Mouse (Mus musculus): ENCODE measurements around the gene Gm29133. TPM values are rescaled to one million over a fixed set of nuclear protein-coding genes. Genes with fewer than 3 reads are reported as not detected.
A peak's percentile ranks its signal among the peaks of the same experiment; 100 is the strongest.

Gene Gm29133
- not detected for total RNA-seq (2021)
- long read RNA-seq, experiment 1 = 0 reads
- long read RNA-seq, experiment 2 = 0 reads

GRCm38 (mm10) chr3:75747897-75748296 lies at the start of gene Gm29133:
Gene Gm29133, plus strand, starts transcription at chr3:75748197.
- DNase-seq (ENCODE audit: low spot score in 2 of 2) = no peak
- Histone ChIP-seq H3K4me3 (no peak within 1 kb of the TSS), H3K27ac (no peak within 1 kb of the TSS)
- no peak for TF ChIP-seq CTCF (conservative IDR thresholded peaks at IDR 0.05)

DNA sequence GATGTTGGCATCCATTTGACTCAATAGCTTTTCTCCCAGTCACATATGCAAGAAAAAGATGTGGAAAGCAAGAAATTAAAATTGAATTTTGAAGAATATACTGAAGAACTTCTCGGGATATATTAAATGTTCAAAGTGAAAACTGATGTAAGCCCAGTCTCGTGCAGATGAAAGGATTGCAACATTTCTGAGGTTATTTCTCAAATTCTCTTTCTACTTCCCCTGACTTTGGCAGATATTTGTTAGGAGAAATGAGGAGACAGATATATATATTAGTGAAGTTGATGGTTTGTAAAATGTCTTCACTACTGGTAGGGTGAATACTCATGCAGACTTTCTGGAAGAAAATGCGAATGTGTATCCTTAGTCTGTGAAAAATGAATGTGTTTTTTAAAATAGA lies 48.9 kb upstream of the Gm29133 start:
- Histone ChIP-seq H3K27ac (no peak overlapping the region), H3K4me3 (no peak overlapping the region)
- no peak for TF ChIP-seq CTCF (conservative IDR thresholded peaks at IDR 0.05)
- DNase-seq (ENCODE audit: low spot score in 2 of 2) = no peak

DNA sequence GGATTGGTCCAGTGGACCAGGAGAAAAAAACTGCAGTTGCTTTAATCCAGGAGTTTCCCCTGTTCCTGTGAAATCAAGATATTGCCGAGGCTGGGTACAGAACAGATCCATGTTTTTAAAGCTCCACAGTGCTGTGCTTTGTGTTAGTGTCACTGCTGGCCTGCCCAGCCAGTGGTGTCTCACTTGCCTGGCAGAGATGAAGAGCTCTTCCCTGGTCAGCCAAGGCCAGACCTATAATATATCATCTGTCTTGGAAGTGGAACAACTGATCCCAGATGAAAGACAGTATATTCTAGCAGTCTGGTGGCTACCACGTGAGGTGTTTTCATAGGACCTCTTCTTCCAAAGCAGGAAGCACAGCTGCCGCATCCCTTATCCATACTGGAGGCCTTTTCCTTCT lies 46.7 kb upstream of the Gm29133 start:
- TF ChIP-seq CTCF (conservative IDR thresholded peaks at IDR 0.05) = no peak
- DNase-seq (ENCODE audit: low spot score in 2 of 2) = no peak
- H3K4me3 ChIP-seq = no peak overlapping the region
- no peak overlapping the region for H3K27ac ChIP-seq

DNA sequence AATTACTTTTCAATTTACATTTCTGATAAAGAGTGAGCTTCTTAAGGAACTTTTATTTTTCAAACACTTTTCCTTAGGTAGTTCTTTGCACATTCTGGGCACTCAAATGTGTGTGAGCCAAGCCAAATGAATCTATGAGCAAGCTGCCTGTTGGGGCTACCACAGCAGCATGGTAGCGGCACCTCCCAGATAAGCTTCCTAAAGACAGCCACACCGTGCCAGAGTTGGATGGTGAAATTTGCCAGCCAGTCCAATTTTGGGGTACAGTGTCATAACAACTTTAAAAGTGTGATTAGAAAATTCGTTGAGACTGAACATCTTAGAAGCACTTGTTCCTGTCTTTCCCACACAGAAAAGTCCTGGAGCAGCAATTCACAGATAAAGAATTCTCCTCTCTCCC lies 41.5 kb upstream of the Gm29133 start:
- Histone ChIP-seq H3K4me3 (no peak overlapping the region), H3K27ac (no peak overlapping the region)
- no peak for DNase-seq (ENCODE audit: low spot score in 2 of 2)
- TF ChIP-seq CTCF (conservative IDR thresholded peaks at IDR 0.05) = no peak

DNA sequence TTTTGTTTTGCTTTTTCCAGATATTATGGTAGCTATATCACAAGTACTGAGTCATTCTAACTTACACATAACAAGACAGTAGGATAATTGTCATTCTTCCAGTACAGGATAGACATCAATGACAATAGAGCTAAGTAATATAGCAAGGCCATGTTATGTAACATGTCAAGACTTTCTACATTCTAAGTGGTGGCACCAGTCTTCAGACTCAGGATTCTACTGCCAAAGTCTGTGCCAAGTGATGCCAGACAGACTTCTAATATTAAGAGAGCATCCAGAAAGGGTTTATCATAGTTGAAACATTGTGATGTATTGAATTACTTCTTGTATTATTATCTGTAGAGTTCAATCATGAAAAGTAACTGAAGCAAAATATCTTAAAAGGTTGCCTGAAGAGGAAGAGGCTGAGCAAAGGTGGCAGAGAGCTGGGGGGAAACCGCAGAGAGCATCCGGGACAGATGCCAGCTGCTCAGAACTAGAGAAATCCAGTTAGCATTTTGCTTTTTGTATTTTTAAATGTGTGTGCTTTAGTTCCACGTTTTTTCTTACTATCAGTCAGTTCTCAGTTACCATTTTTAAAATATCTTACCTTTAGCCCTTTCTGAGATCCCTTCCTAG lies 34.2 kb upstream of the Gm29133 start:
- H3K4me3 ChIP-seq = no peak overlapping the region
- DNase-seq (ENCODE audit: low spot score in 2 of 2) = no peak
- TF ChIP-seq CTCF (conservative IDR thresholded peaks at IDR 0.05) = no peak
- H3K27ac ChIP-seq = no peak overlapping the region

- DNase-seq (ENCODE audit: low spot score in 2 of 2) = peak in 1 of 2 experiments; percentile 26
- peak; percentile 88 for TF ChIP-seq CTCF (conservative IDR thresholded peaks at IDR 0.05)
Observed at GRCm38 (mm10) chr3:75720663-75721062, 27.3 kb upstream of the Gm29133 start.

DNA sequence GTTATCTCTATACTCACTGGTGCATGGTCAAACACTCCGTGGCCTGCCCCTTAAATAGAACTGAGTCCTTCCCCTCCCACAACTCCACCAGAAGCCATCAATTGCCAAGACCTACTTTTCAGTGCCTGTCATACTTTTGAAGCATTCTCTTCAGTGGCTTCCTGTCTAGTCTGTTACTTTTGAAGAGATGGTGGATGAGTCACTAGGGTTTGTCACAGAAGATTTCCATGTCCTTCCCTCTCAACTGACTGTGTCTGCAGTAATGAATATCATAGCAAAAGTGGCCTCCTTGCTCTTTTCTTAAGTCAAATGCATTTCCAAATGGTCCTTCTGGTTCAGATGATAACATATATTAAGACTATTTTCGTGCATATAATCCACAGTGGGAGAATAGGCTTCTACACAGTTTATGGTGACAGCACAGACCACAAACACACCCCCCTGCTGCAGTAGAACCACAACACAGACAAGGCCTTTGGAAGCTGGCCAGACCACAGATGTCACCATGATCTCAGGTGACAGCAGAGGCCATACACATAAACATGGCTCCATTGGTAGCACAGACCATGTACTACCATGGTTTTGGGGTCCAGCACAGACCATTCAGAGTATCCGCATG lies 16.9 kb upstream of the Gm29133 start:
- no peak for TF ChIP-seq CTCF (conservative IDR thresholded peaks at IDR 0.05)
- DNase-seq (ENCODE audit: low spot score in 2 of 2) = no peak
- no peak overlapping the region for H3K27ac ChIP-seq

More at GRCm38 (mm10) chr3:75720663-75721062, 27.3 kb upstream of the Gm29133 start:
- no peak overlapping the region for H3K27ac ChIP-seq
- H3K4me3 ChIP-seq = no peak overlapping the region

GRCm38 (mm10) chr3:75743664-75744437 lies 4.1 kb upstream of the Gm29133 start:
- Histone ChIP-seq H3K4me3 (no peak overlapping the region), H3K27ac (no peak overlapping the region)
- TF ChIP-seq CTCF (conservative IDR thresholded peaks at IDR 0.05) = no peak
- no peak for DNase-seq (ENCODE audit: low spot score in 2 of 2)

More for the DNA sequence above, 16.9 kb upstream of the Gm29133 start:
- no peak overlapping the region for H3K4me3 ChIP-seq

DNA sequence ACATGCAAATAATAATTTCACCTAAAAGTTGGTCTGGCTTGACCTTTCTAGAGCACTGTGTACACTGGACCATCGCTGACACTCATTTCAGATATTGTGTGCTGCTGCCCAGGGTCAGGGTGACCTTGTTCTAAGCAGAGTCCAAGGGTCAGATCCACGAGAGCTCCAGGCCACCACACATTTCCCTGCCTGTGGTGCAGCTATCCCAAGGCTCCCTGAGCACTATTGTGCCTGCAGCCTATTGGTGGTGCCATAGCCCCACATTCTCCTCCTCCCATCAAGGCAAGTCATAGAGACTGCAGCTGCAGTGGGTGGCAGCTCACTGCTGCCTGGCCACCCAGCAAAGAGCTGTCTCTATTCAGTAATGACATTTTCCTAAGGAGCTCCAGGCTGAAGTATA lies 2.7 kb upstream of the Gm29133 start:
- H3K4me3 ChIP-seq = no peak overlapping the region
- TF ChIP-seq CTCF (conservative IDR thresholded peaks at IDR 0.05) = no peak
- DNase-seq (ENCODE audit: low spot score in 2 of 2) = no peak
- H3K27ac ChIP-seq = no peak overlapping the region

DNA sequence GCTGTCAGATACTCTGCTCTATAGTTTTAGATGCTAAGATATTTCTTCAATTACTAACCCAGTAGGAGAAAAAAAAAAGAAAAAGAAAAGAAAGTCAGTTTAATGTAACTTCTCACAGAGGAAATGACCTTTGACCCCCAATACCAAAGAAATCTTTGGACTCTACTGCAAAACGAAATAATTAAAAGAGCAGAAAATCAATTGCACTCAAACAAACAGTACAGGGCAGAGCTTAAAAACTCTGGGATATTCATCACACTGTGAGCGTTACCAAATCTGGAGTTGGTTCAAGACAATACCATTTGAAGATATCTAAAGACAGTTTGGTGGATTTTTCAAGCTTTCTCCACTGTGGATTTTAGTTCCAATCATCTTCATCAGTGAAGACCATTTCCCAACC lies 15.4 kb downstream of the Gm29133 start:
- no peak for DNase-seq (ENCODE audit: low spot score in 2 of 2)
- no peak for TF ChIP-seq CTCF (conservative IDR thresholded peaks at IDR 0.05)
- H3K4me3 ChIP-seq = no peak overlapping the region

DNA sequence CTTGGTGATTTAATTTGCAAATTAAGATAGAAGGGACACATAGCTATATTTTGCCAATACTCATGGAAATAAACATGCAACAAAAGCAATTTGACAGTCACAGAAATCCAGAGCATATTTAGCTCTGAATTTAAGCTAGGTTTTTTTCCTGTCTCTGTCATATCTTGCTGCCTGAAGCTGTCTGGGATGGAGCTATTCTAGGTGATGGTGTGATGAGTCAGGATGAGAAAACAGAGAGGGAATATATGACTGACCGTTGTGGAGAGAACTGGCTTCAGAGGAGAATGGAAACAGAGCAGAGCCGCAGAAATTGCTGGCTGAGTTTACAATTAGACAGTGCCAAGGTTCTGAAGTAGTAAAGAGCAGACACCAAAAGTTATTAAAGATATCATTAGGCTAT lies 26.3 kb downstream of the Gm29133 start:
- TF ChIP-seq CTCF (conservative IDR thresholded peaks at IDR 0.05) = no peak
- H3K27ac ChIP-seq = no peak overlapping the region
- DNase-seq (ENCODE audit: low spot score in 2 of 2) = no peak
- no peak overlapping the region for H3K4me3 ChIP-seq

More for the DNA sequence above, 15.4 kb downstream of the Gm29133 start:
- no peak overlapping the region for H3K27ac ChIP-seq

GRCm38 (mm10) chr3:75808001-75808400 lies 60.0 kb downstream of the Gm29133 start:
- Histone ChIP-seq H3K4me3 (no peak overlapping the region), H3K27ac (no peak overlapping the region)
- no peak for DNase-seq (ENCODE audit: low spot score in 2 of 2)
- TF ChIP-seq CTCF (conservative IDR thresholded peaks at IDR 0.05) = no peak

- no peak overlapping the region for H3K27ac ChIP-seq
- DNase-seq (ENCODE audit: low spot score in 2 of 2) = no peak
- TF ChIP-seq CTCF (conservative IDR thresholded peaks at IDR 0.05) = no peak
- H3K4me3 ChIP-seq = no peak overlapping the region
Observed at GRCm38 (mm10) chr3:75823934-75824333, 75.9 kb downstream of the Gm29133 start.
